Mouse (Mus musculus) adrenal gland, adult 2 months (tissue): ENCODE results near the gene Ccdc60. TPM values are rescaled to one million over a fixed set of nuclear protein-coding genes. Genes with fewer than 3 reads are reported as not detected.
"Not testable (repeated sequence)": the region's sequence is repeated elsewhere in the genome, so short reads cannot be mapped to it uniquely, and the experiment has no call there.

ENCODE experiments used
- DNase-seq: peaks from one replicate; pipeline ENCODE4 v3.0.0; 2021
- polyA plus RNA-seq: library from polyadenylated mRNA; depleted of rRNA; stranded (reverse); fragments of >200 nt; gene quantifications from 2 replicates; pipeline ENCODE4 v1.2.3, GENCODE M21; 2012
- total RNA-seq, 2 experiments: library from RNA; stranded (reverse); gene quantifications; 2 replicates each; pipeline ENCODE4 v1.2.3; 2021

Gene Ccdc60
- total and polyA plus RNA-seq, 3 experiments: not detected

GRCm38 (mm10) chr5:116192693-116193092, 96.1 kb downstream of the Ccdc60 start:
- no peak for DNase-seq

- no peak for DNase-seq
These were observed 97.2 kb downstream of the Ccdc60 start for GRCm38 (mm10) chr5:116191596-116191995.

DNA sequence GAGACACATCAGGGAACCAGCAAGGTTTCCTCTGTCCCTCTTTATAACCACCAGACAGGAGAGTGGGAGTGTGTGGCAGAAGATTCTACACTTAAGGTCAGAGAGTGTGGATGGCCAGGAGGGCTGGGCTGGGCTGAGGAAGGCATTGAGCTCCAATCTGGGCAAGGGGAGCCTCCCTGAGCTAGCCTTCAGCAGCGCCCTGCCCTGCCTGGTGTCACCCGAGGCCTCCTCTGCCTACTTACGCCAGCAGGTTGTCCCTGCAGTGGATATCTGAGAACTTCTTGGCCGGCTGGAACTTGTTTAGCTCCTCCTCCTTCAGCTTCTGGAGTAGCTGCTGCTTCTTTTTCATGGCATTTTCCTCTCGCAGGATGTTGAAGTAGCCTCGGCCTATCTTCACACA, 99.0 kb downstream of the Ccdc60 start:
- DNase-seq: no peak

GRCm38 (mm10) chr5:116180594-116180993, 108.2 kb downstream of the Ccdc60 start:
- DNase-seq: no peak

DNA sequence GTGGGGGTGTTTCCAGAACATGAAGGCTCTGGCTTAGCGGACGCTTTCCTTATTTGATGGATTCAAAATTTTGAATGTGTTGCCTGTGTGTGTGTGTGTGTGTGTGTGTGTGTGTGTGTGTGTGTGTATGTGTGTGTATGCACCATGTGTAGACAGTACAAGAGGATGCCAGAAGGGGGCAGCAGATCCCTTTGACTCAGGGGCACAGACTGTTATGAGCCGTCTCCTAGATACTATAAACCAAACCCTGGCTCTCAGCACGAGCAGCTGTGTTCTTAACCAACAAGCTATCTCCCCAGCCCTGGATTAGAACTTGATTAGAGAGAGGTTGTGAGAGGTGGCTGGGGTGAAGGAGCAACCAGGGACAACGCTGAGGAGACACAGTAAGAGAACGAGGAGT, 117.1 kb downstream of the Ccdc60 start:
- no peak for DNase-seq

- DNase-seq: no peak
These were observed 121.8 kb downstream of the Ccdc60 start for GRCm38 (mm10) chr5:116166965-116167364.

DNA sequence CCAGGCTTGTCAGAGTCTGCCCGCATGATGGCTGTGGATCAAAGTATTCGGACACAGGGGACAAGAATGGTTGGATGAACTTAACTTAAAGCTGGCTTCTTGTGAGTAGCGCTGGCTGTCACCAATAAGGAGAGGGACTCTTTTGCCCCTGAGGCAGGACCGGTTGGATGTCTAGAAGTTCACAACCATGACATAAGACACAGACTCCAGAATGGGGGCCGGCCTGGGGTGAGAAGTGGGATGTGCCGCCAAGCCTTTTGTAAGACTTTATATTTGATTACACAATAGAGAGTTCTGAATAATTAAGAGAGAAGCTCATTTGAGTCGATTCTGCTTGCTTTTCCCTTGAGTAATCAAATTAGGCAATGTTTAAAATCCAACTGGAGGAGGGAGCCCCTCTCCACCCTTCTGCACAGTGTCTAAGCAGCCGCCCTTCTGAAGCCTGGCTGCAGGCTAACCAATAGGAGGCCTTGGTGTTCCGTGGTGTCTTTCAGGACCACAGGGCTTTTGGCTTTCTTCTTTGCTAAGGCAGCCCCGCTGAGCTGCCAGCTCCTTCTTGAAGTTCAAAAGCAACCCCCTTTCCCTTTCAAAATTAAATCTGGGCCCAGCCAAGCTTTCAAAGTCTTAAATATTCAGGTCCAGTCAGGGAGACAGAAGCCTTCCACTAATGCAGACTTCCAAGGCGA, 123.4 kb downstream of the Ccdc60 start:
- DNase-seq: no peak

GRCm38 (mm10) chr5:116154811-116155210, 134.0 kb downstream of the Ccdc60 start:
- DNase-seq: no peak

GRCm38 (mm10) chr5:116146446-116146845, 142.3 kb downstream of the Ccdc60 start:
- DNase-seq: not testable (repeated sequence)

DNA sequence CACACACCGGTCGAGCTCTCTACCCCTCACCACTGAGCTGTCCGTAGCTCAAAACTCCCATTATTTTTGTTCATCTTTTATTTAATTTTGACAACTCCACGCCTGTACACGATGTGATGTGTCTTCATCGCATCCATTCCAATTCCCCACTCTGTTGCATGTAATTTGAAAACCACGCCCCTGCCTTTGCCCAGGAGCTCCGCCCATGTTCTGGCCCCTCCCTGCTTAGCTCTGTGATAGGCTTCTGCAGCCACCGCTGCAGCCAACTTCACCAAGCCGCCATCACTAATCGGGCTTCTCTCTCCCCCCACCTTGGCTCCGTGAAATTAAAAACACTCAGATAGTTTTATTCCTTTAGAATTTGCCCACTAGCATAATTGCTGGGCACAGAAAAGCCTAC, 144.1 kb downstream of the Ccdc60 start:
- DNase-seq: no peak

DNA sequence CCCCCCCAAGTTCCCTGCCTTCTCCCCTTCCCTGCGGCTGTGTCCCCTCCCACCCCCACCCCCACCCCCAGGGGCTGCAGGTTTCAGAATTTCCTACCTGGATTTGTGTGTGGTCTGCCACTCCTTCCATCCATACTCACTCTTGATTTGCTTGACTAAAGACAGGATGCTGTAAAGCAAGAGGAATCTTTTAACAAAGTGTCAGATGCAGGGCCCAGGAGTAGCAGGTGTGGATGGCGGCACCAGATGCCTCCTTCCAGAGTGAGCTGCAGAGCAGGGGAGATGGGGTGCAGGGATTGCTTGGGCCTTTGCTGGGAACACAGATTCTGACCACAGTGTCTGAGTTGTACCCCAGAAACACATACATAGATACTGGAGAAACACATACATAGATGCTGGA, 148.1 kb downstream of the Ccdc60 start:
- DNase-seq: no peak

DNA sequence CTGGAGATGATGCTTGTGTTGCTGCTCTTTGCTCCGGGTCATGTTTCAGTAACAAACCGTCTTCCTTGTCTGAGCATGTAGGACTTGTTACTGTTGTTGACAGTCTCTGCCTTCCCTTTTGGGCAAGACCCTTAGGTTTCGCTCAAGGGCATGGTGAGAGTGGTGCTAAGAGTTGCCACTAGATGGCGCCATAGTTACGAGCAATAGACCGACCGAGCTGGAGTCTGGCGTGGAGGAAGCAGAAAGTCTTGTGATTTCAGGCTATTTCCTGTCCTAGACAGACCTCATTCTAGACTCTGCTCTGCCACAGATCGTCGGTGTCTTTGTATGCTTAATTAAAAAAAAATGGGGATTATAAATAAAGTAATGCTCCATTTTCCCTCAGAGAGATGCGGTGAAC, 165.4 kb downstream of the Ccdc60 start:
- peak; percentile 66 for DNase-seq

GRCm38 (mm10) chr5:116116567-116116966, 172.2 kb downstream of the Ccdc60 start:
- peak; percentile 7 for DNase-seq

- no peak for DNase-seq
These were observed 172.7 kb downstream of the Ccdc60 start for GRCm38 (mm10) chr5:116116110-116116509.

- no peak for DNase-seq
These were observed 173.5 kb downstream of the Ccdc60 start for GRCm38 (mm10) chr5:116115071-116115834.

DNA sequence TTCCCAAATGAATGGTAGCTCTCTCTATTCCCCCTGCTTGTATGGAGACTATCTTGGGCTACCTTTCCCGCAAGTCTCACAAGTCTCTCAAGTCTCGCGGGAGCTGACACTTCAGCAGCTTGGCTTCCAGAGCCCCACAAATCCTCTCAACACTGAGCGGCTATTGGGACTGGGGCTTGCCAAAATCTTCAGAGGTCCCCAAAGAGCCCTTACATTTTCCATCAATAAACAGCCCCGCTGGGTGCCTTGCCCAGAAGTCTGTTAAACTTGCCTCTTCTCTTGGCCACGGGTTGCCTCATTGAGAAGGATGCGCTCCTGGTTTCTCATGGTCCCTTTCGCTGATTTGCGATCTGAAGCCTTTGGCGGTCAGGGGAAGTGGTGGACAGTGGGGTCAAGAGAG, 180.1 kb downstream of the Ccdc60 start:
- no peak for DNase-seq

DNA sequence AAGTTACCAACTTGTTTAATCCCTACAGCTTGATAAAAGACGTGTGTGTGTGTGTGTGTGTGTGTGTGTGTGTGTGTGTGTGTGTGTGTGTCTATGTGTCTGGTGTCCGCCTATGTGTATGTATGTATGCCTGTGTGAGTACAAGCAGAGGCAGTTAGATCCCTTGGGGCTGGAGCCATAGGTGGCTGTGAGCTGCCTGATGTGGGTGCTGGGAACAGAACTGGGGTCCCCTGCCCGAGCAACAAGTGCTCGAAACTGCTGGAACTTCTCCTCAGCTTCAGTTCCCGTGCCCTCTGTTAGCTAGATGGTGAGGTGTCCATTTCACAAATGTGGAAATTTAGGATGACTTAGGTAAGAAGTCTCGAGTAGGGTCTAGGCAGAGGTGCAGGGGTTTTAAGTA, 204.6 kb downstream of the Ccdc60 start:
- DNase-seq: no peak

GRCm38 (mm10) chr5:116083081-116083480, 205.7 kb downstream of the Ccdc60 start, which contains the start of gene Tmem233:
TSS of gene Tmem233 (minus strand) at chr5:116083244.
- no peak for DNase-seq

DNA sequence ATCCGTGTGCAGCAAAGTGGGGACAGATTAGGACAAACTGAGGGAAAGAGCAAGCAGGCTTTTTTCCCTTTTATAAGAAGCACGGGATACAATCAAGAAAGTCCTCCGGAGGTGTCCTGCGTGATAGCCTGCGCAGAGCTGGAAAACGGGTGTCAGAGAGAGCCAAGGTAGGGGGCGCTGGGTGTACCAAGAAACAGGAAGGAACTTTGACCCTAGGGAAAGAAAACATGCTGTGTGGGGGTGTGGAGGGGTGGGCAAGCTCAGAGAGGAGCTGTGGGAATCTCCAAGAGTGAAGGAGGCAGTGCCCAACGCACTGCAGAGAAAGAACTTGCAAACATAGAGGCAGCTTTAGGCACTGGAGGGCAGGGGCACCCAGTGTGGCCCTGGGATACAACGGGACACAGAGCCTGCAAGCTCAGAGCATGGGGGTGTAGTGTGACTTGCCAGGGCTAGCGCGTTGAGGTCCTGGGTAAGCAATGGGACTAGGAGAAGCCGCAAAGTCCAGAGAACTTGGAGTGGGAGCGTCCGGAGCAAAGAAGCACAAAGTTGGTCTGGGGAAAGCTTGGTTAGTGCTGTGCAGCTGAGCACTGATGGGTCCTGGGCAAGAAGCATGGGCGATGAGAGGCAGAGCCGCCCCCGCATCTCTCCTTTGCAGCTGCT, 206.4 kb downstream of the Ccdc60 start:
- no peak for DNase-seq

GRCm38 (mm10) chr5:116081616-116082015, 207.2 kb downstream of the Ccdc60 start:
- DNase-seq: no peak

- DNase-seq: no peak
These were observed 208.0 kb downstream of the Ccdc60 start for GRCm38 (mm10) chr5:116080736-116081135.
